Mouse (Mus musculus) heart, adult 18-20 months (tissue): ENCODE data around the gene Otog. TPM values are rescaled to one million over a fixed set of nuclear protein-coding genes. Genes with fewer than 3 reads are reported as not detected.

ENCODE experiments used
- DNase-seq, 2 experiments: peaks; one replicate each; pipeline ENCODE4 v3.0.0; 2021 to 2022; ENCODE audit warnings: mixed read lengths in 1 of 2
- total RNA-seq, 2 experiments: library from RNA; stranded (reverse); gene quantifications; 2 replicates each; pipeline ENCODE4 v1.2.3; 2021

Gene Otog
- total RNA-seq, 2 experiments from 2014 or later = 0.05 TPM

- DNase-seq = no peak
Observed at GRCm38 (mm10) chr7:46283681-46284080, 42.9 kb downstream of the Otog start.

- DNase-seq = no peak
Observed at GRCm38 (mm10) chr7:46285161-46285839, 44.5 kb downstream of the Otog start.

GRCm38 (mm10) chr7:46286391-46286790, 45.6 kb downstream of the Otog start:
- DNase-seq = no peak

DNA sequence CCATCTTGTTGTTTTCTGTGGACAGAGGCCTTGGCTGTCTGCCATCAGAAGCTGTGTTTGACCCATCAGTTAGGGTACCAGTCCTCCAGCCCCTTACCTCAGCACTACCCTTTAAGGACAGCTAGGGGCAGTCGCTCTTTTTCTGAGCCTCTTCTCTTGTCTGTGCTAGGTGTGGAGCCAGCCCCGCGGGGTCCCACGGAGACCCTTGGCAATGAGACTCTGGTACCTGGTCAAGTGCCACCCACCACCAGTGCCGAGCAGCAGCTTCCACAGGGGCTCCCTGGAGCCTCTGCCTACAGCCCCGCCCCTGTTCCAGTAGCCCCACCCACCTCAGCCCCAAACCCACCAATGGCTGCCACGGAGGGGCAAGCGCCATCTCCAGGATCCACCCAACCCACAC, 46.3 kb downstream of the Otog start:
- no peak for DNase-seq

DNA sequence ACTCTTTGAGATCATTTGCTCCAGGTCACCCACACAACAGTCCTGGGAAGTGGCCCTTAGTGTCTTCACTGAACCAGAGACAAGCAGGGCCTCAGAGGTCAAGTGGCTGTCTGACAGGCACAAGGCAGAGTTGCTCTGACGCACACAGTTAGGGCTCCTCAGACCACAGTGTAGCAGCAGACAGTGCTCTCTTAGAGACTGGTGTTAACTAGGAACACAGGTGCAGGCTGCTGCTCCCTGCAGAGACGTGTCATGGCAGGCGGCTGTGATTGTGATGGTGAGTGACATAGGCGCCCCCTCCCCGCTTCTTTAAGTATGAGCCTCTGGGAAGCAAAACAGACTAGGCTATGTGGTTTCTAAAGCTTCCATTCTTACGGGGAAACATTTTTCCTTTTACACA, 55.5 kb downstream of the Otog start:
- no peak for DNase-seq

- DNase-seq = no peak
Observed at GRCm38 (mm10) chr7:46301031-46301632, 60.3 kb downstream of the Otog start.

DNA sequence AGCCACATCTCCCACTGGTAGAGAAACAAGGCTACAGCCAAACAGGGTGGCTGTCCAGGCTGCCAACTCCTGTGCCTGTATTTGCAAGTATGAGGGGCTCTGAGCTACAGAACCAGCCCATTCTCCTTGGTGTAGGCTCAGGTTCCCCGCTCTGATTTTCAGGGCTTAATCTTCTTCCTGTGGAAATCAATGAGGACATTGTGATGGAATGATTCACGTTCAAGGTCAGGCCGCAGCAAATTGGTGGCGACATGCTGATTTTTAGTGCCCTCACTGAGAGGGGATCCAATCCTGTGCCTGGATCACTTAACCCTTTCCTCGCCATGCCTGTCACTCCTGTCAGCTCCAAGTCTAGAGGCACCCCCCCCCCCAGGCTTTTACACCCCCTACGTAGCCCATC, 72.7 kb downstream of the Otog start:
- DNase-seq = no peak

DNA sequence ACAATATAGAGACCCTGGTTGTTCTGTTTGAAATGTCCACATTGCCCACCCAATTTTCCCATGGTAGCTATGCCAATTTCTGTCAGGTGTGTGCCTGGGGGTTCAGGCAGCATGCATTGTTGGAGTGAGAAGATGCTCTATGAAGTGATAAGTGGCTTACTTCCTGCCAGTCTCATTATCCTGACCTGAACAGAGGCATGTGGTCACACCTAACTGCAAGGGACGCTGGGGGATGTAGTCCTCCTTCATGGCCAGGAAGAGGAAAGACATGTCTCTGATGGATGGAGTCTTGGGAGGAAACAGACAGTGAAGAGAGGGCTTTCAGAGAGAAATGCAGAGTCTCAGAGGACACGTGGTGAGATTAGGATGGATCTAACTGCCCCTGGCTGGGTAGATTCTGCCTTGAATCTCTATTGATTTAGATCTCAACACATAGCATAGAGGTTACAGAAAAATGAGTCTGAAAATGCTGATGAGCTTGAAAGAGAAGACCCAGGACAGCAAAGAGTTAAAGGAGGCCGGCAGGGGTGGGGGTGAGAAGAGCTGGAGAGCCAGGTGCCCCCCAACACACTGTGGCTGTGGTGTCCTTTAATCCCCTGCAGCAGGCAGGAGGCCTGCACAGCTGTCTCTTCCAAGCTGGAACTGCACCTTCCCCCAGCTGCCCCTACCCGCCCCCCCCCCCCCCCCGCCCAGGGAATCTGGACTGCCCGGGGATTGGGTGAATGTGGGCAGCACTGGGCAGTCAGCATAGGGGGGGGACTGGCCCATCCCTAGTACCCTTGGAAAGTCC, 73.6 kb downstream of the Otog start:
- no peak for DNase-seq

- DNase-seq = no peak
Observed at GRCm38 (mm10) chr7:46315692-46316091, 74.9 kb downstream of the Otog start.

DNA sequence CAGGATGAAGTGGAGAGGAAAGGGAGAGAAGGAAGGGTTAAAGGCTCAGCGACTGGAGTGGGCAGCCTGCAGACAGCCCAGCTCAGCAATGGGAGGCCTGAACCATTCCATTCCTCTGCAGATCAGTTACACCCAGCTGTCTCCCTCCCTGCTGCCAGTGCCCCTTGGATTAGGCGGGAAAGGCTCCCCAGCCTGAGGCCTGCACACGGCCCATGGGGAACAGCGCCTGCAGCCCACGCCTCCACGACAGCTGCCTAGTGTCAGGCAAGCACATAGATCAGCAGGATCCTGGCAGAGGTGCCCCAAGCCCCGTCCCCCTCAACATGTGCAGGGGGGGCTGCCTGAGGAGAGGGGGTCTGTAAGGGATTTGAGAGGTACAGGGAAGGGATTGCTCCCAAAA, 76.2 kb downstream of the Otog start:
- DNase-seq = no peak

DNA sequence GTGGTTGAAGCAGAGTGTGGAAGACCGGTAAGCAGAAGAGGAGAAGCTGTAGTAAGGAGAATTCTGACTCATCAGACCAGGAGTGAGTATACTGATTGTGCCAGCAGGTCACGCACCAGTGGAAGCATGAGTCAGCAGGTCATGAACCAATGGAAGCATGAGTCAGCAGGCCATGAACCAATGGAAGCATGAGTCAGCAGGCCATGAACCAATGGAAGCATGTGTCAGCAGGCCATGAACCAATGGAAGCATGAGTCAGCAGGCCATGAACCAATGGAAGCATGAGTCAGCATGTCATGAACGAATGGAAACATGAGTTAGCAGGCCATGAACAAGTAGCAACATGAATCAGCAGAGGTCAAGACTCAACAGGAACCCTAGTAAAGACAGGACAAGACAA, 80.5 kb downstream of the Otog start:
- DNase-seq = no peak

- DNase-seq = no peak
Observed at GRCm38 (mm10) chr7:46327896-46328295, 87.1 kb downstream of the Otog start.

- no peak for DNase-seq
Observed at GRCm38 (mm10) chr7:46337397-46337796, 96.6 kb downstream of the Otog start.

- no peak for DNase-seq
Observed at GRCm38 (mm10) chr7:46339818-46340217, 99.0 kb downstream of the Otog start.

DNA sequence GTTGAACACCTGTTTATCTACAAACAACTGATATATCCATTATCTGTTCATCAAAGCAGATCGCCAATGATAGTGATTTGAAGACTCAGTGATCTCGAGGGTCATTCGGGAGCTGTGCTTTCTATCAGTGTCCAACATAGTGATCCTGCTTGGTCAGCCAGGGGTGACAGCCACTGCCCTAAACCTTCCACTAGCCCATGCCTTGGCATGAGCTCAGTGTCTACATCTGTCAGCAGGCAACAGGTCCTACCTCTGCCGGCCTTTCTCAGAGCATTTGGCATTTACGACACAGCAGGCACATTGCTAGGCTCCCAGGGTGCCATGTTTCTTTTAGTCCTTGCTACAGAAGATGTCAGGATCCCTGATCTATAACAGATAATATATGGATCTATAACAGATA, 99.5 kb downstream of the Otog start:
- DNase-seq = no peak

DNA sequence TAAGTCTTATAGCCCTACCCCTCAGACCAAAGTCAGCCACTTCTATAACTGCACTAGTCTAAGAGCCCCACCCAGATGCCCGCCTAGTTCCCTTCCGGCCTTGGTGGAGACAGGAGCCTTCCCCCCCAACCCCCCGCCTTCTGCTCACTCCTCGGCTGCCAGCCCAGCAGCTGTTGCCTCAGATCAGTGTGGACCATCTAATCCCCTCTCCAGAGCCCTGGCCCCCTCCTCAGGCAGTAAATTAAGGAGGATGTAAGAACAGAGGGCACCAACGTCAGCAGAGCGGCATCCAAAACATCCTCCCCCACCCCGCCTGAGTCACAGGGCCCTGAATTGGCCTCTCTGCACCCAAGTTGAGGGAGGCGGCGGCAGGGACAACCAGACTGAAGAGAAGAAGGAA, 100.7 kb downstream of the Otog start:
- DNase-seq = no peak

- DNase-seq = no peak
Observed at GRCm38 (mm10) chr7:46347692-46348091, 106.9 kb downstream of the Otog start.

- no peak for DNase-seq
Observed at GRCm38 (mm10) chr7:46348813-46349212, 108.0 kb downstream of the Otog start.

GRCm38 (mm10) chr7:46350119-46350702, 109.4 kb downstream of the Otog start:
- no peak for DNase-seq

GRCm38 (mm10) chr7:46352748-46353147, 112.0 kb downstream of the Otog start:
- DNase-seq = no peak

DNA sequence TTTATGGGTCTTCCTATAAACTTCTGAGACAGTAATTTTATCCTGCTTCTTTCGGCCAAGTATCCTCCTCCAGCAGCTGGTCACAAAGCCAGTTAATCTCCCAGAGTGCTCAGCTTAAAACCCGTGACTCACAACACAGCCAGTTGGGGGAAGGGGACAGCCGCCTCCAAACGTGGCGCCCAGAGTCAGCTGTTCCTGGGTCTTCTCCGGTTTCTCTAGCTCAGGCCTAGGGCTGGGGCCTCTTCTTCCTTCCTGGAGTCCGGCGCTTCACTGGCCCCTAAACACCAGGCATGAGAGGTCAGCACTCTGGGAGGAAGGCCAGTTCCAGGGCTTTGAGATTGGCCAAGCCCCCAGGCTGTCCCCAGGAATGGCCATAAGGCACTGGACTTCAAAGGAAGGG, 112.4 kb downstream of the Otog start:
- DNase-seq = no peak

- DNase-seq = no peak
Observed at GRCm38 (mm10) chr7:46353875-46354274, 113.1 kb downstream of the Otog start.
